Mouse (Mus musculus) left cerebral cortex, adult 8-10 months (tissue): ENCODE data around the gene Gm11444. TPM values are rescaled to one million over a fixed set of nuclear protein-coding genes. Genes with fewer than 3 reads are reported as not detected.

ENCODE experiments used
- DNase-seq, 2 experiments: peaks; one replicate each; pipeline ENCODE4 v3.0.0; 2022; ENCODE audit warnings: low spot score in 2 of 2
- total RNA-seq, 4 experiments: library from RNA; stranded (reverse); gene quantifications; 2 replicates each; pipeline ENCODE4 v1.2.4; 2022

Gm11444 gene
- total RNA-seq, 4 experiments from 2014 or later, result not detected

GRCm38 (mm10) chr11:85835753-85836522 lies 14.2 kb downstream of the Gm11444 start:
- no peak for DNase-seq

GRCm38 (mm10) chr11:85835001-85835752 lies 15.0 kb downstream of the Gm11444 start:
- no peak for DNase-seq

- no peak for DNase-seq
Measured at GRCm38 (mm10) chr11:85834386-85834931, 15.7 kb downstream of the Gm11444 start.

- no peak for DNase-seq
Measured at GRCm38 (mm10) chr11:85833761-85834385, 16.3 kb downstream of the Gm11444 start.

- no peak for DNase-seq
Measured at GRCm38 (mm10) chr11:85833081-85833521, 17.0 kb downstream of the Gm11444 start.

- DNase-seq, result no peak
Measured at GRCm38 (mm10) chr11:85832231-85832924, 17.8 kb downstream of the Gm11444 start, which contains the start of gene Tbx2. Tbx2 (plus strand) TSS chr11:85832551.

GRCm38 (mm10) chr11:85831656-85832230 lies 18.4 kb downstream of the Gm11444 start:
- DNase-seq, result no peak

- no peak for DNase-seq
Measured at GRCm38 (mm10) chr11:85830901-85831341, 19.2 kb downstream of the Gm11444 start.

- no peak for DNase-seq
Measured at GRCm38 (mm10) chr11:85829520-85830440, 20.4 kb downstream of the Gm11444 start.

GRCm38 (mm10) chr11:85828691-85829519 lies 21.2 kb downstream of the Gm11444 start:
- no peak for DNase-seq

- no peak for DNase-seq
Measured at GRCm38 (mm10) chr11:85827342-85827741, 22.8 kb downstream of the Gm11444 start.

- no peak for DNase-seq
Measured at GRCm38 (mm10) chr11:85825823-85826222, 24.3 kb downstream of the Gm11444 start.

GRCm38 (mm10) chr11:85825031-85825430 lies 25.1 kb downstream of the Gm11444 start:
- no peak for DNase-seq

- DNase-seq, result no peak
Measured at GRCm38 (mm10) chr11:85823794-85824193, 26.3 kb downstream of the Gm11444 start.

- DNase-seq, result no peak
Measured at GRCm38 (mm10) chr11:85823181-85823580, 27.0 kb downstream of the Gm11444 start.

- DNase-seq, result no peak
Measured at GRCm38 (mm10) chr11:85821659-85822058, 28.5 kb downstream of the Gm11444 start.

GRCm38 (mm10) chr11:85820959-85821358 lies 29.2 kb downstream of the Gm11444 start:
- DNase-seq, result no peak

- no peak for DNase-seq
Measured at GRCm38 (mm10) chr11:85818401-85818800, 31.7 kb downstream of the Gm11444 start.

- DNase-seq, result no peak
Measured at GRCm38 (mm10) chr11:85816471-85816870, 33.7 kb downstream of the Gm11444 start.
